Mouse (Mus musculus): ENCODE data around the gene Tnfaip2. TPM values are rescaled to one million over a fixed set of nuclear protein-coding genes. Genes with fewer than 3 reads are reported as not detected.

Tnfaip2 gene
- polyA plus RNA-seq, 1 experiment, result 4.7 TPM

- Histone ChIP-seq H3K27me3 (ENCODE audit: control insufficient read depth, insufficient read depth, low read length, poor library complexity, severe bottlenecking) (no peaks in the 10 kb centered on the region; the same call in 1 of the 2 replicates), H3K27ac (ENCODE audit: insufficient read depth, low read length) (no peak overlapping the region), H3K36me3 (ENCODE audit: control insufficient read depth, insufficient read depth, low read length, poor library complexity, severe bottlenecking) (no peaks in the 10 kb centered on the region), H3K4me3 (ENCODE audit: low read depth, low read length) (peak overlapping the region; percentile 33), H3K9me3 (replicated peaks; ENCODE audit: control insufficient read depth, insufficient read depth, low read length, poor library complexity, severe bottlenecking) (0 out of 2 replicates have a peak, but pooled peaks cover 3% of the 10 kb centered on the region), H3K9ac (ENCODE audit: low read depth, poor library complexity, severe bottlenecking) (peak overlapping the region; percentile 5; the same call in 1 of the 2 replicates), H3K4me1 (ENCODE audit: control insufficient read depth, insufficient read depth, low read length) (no peaks in the 10 kb centered on the region)
- TF ChIP-seq POLR2A (IDR thresholded peaks at IDR 0.05; ENCODE audit: insufficient read depth, low read length), result no peak
- TF ChIP-seq EP300 (IDR thresholded peaks at IDR 0.05; ENCODE audit: insufficient read depth, low read depth, low read length), result no peak
- no peak for TF ChIP-seq CTCF (IDR thresholded peaks at IDR 0.05; ENCODE audit: low read depth, low read length)
These were observed 972 bp downstream of the Tnfaip2 start for GRCm38 (mm10) chr12:111443011-111443870.

GRCm38 (mm10) chr12:111443921-111444831 lies 1.9 kb downstream of the Tnfaip2 start:
- Histone ChIP-seq H3K4me1 (ENCODE audit: control insufficient read depth, insufficient read depth, low read length) (no peaks in the 10 kb centered on the region), H3K27me3 (ENCODE audit: control insufficient read depth, insufficient read depth, low read length, poor library complexity, severe bottlenecking) (no peaks in the 10 kb centered on the region; the same call in 1 of the 2 replicates), H3K36me3 (ENCODE audit: control insufficient read depth, insufficient read depth, low read length, poor library complexity, severe bottlenecking) (no peaks in the 10 kb centered on the region), H3K27ac (ENCODE audit: insufficient read depth, low read length) (no peak overlapping the region), H3K9ac (ENCODE audit: low read depth, poor library complexity, severe bottlenecking) (no peak overlapping the region), H3K9me3 (replicated peaks; ENCODE audit: control insufficient read depth, insufficient read depth, low read length, poor library complexity, severe bottlenecking) (0 out of 2 replicates have a peak, but pooled peaks cover 3% of the 10 kb centered on the region), H3K4me3 (ENCODE audit: low read depth, low read length) (no peak overlapping the region)
- TF ChIP-seq POLR2A (IDR thresholded peaks at IDR 0.05; ENCODE audit: insufficient read depth, low read length), result no peak
- TF ChIP-seq EP300 (IDR thresholded peaks at IDR 0.05; ENCODE audit: insufficient read depth, low read depth, low read length), result no peak
- TF ChIP-seq CTCF (IDR thresholded peaks at IDR 0.05; ENCODE audit: low read depth, low read length), result no peak

- Histone ChIP-seq H3K4me3 (ENCODE audit: low read depth, low read length) (peak overlapping the region; percentile 41), H3K27me3 (ENCODE audit: control insufficient read depth, insufficient read depth, low read length, poor library complexity, severe bottlenecking) (no peaks in the 10 kb centered on the region; the same call in 1 of the 2 replicates), H3K4me1 (ENCODE audit: control insufficient read depth, insufficient read depth, low read length) (no peaks in the 10 kb centered on the region), H3K36me3 (ENCODE audit: control insufficient read depth, insufficient read depth, low read length, poor library complexity, severe bottlenecking) (no peaks in the 10 kb centered on the region), H3K9me3 (replicated peaks; ENCODE audit: control insufficient read depth, insufficient read depth, low read length, poor library complexity, severe bottlenecking) (no peaks in the 10 kb centered on the region), H3K27ac (ENCODE audit: insufficient read depth, low read length) (no peak overlapping the region), H3K9ac (ENCODE audit: low read depth, poor library complexity, severe bottlenecking) (no peak overlapping the region)
- TF ChIP-seq CTCF (IDR thresholded peaks at IDR 0.05; ENCODE audit: low read depth, low read length), result no peak
These were observed 3.1 kb downstream of the Tnfaip2 start for GRCm38 (mm10) chr12:111445161-111445889.

- TF ChIP-seq EP300 (IDR thresholded peaks at IDR 0.05; ENCODE audit: insufficient read depth, low read depth, low read length) (no peak), POLR2A (IDR thresholded peaks at IDR 0.05; ENCODE audit: insufficient read depth, low read length) (no peak), CTCF (IDR thresholded peaks at IDR 0.05; ENCODE audit: low read depth, low read length) (no peak)
- H3K9ac ChIP-seq (ENCODE audit: low read depth, poor library complexity, severe bottlenecking), result no peak overlapping the region
- H3K4me3 ChIP-seq (ENCODE audit: low read depth, low read length), result peak overlapping the region; percentile 41
- H3K36me3 ChIP-seq (ENCODE audit: control insufficient read depth, insufficient read depth, low read length, poor library complexity, severe bottlenecking), result no peaks in the 10 kb centered on the region
- H3K27me3 ChIP-seq (ENCODE audit: control insufficient read depth, insufficient read depth, low read length, poor library complexity, severe bottlenecking), result no peaks in the 10 kb centered on the region; the same call in 1 of the 2 replicates
- no peaks in the 10 kb centered on the region for H3K4me1 ChIP-seq (ENCODE audit: control insufficient read depth, insufficient read depth, low read length)
- no peak overlapping the region for H3K27ac ChIP-seq (ENCODE audit: insufficient read depth, low read length)
- no peaks in the 10 kb centered on the region for H3K9me3 ChIP-seq (replicated peaks; ENCODE audit: control insufficient read depth, insufficient read depth, low read length, poor library complexity, severe bottlenecking)
These were observed 3.8 kb downstream of the Tnfaip2 start for GRCm38 (mm10) chr12:111445890-111446613.

- Histone ChIP-seq H3K9me3 (replicated peaks; ENCODE audit: control insufficient read depth, insufficient read depth, low read length, poor library complexity, severe bottlenecking) (no peaks in the 10 kb centered on the region), H3K9ac (ENCODE audit: low read depth, poor library complexity, severe bottlenecking) (no peak overlapping the region), H3K27me3 (ENCODE audit: control insufficient read depth, insufficient read depth, low read length, poor library complexity, severe bottlenecking) (no peaks in the 10 kb centered on the region; the same call in 1 of the 2 replicates), H3K4me1 (ENCODE audit: control insufficient read depth, insufficient read depth, low read length) (no peaks in the 10 kb centered on the region), H3K27ac (ENCODE audit: insufficient read depth, low read length) (no peak overlapping the region), H3K36me3 (ENCODE audit: control insufficient read depth, insufficient read depth, low read length, poor library complexity, severe bottlenecking) (no peaks in the 10 kb centered on the region), H3K4me3 (ENCODE audit: low read depth, low read length) (no peak overlapping the region)
- TF ChIP-seq EP300 (IDR thresholded peaks at IDR 0.05; ENCODE audit: insufficient read depth, low read depth, low read length) (no peak), CTCF (IDR thresholded peaks at IDR 0.05; ENCODE audit: low read depth, low read length) (no peak), POLR2A (IDR thresholded peaks at IDR 0.05; ENCODE audit: insufficient read depth, low read length) (no peak)
These were observed 4.5 kb downstream of the Tnfaip2 start for GRCm38 (mm10) chr12:111446745-111447144.
